15 mouse cellular contexts compared by ENCODE assay signal in the genomic region with DNA sequence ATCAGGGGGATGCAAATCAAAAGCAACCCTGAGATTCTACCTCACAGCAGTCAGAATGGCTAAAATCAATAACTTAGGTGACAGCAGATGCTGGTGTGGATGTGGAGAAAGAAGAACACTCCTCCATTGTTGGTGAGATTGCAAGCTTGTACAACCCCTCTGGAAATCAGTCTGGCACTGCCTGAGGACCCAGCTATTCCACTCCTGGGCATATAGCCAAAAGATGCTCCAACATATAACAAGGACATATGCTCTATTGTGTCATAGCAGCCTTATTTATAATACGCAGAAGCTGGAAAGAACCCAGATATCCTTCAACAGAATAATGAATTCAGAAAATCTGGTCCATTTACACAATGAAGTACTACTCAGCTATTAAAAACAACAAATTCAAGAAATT. TPM values are rescaled to one million over a fixed set of nuclear protein-coding genes. Genes with fewer than 3 reads are reported as not detected.
"Had no signal": no experiment of that assay in that cellular context is flagged by ENCODE, and none has a peak within 500 bp of the region (broad histone marks: within the 10 kb centered on the region; RNA-seq: fewer than 3 reads in every experiment).

No protein-coding gene starts in this region.

RNA-seq across cellular contexts. Expression of a gene that starts 1.7 kb away (rescaled TPM):
- total RNA-seq: megakaryocyte progenitor cell, adult 5-6 weeks had no signal
- polyA plus RNA-seq: lung, embryonic 15.5 days; lung, postnatal 0 days; macrophage; midbrain, embryonic 11.5 days; midbrain, embryonic 13.5 days; midbrain, embryonic 15.5 days; myocyte; neural tube, embryonic 11.5 days; neural tube, embryonic 13.5 days; neural tube, embryonic 15.5 days; small intestine, adult 2 months; stomach, embryonic 14.5 days; stomach, embryonic 16.5 days; thymus, postnatal 0 days had no signal

RNA-seq across cellular contexts. Expression of a gene that starts 10.5 kb away (rescaled TPM):
- total RNA-seq: megakaryocyte progenitor cell, adult 5-6 weeks had no signal
- polyA plus RNA-seq: lung, embryonic 15.5 days; lung, postnatal 0 days; macrophage; midbrain, embryonic 11.5 days; midbrain, embryonic 13.5 days; midbrain, embryonic 15.5 days; myocyte; neural tube, embryonic 11.5 days; neural tube, embryonic 13.5 days; neural tube, embryonic 15.5 days; small intestine, adult 2 months; stomach, embryonic 14.5 days; stomach, embryonic 16.5 days; thymus, postnatal 0 days had no signal

RNA-seq across cellular contexts. Expression of a gene that starts 16.5 kb away (rescaled TPM):
- total RNA-seq: megakaryocyte progenitor cell, adult 5-6 weeks had no signal
- polyA plus RNA-seq: lung, embryonic 15.5 days; lung, postnatal 0 days; macrophage; midbrain, embryonic 11.5 days; midbrain, embryonic 13.5 days; midbrain, embryonic 15.5 days; myocyte; neural tube, embryonic 11.5 days; neural tube, embryonic 13.5 days; neural tube, embryonic 15.5 days; small intestine, adult 2 months; stomach, embryonic 14.5 days; stomach, embryonic 16.5 days; thymus, postnatal 0 days had no signal

RNA-seq across cellular contexts. Expression of a gene that starts 26.4 kb away (rescaled TPM):
- total RNA-seq: megakaryocyte progenitor cell, adult 5-6 weeks had no signal
- polyA plus RNA-seq: lung, embryonic 15.5 days; lung, postnatal 0 days; macrophage; midbrain, embryonic 11.5 days; midbrain, embryonic 13.5 days; midbrain, embryonic 15.5 days; myocyte; neural tube, embryonic 11.5 days; neural tube, embryonic 13.5 days; neural tube, embryonic 15.5 days; small intestine, adult 2 months; stomach, embryonic 14.5 days; stomach, embryonic 16.5 days; thymus, postnatal 0 days had no signal

RNA-seq across cellular contexts. Expression of a gene that starts 36.6 kb away (rescaled TPM):
- total RNA-seq: megakaryocyte progenitor cell, adult 5-6 weeks had no signal
- polyA plus RNA-seq: lung, embryonic 15.5 days; lung, postnatal 0 days; macrophage; midbrain, embryonic 11.5 days; midbrain, embryonic 13.5 days; midbrain, embryonic 15.5 days; myocyte; neural tube, embryonic 11.5 days; neural tube, embryonic 13.5 days; neural tube, embryonic 15.5 days; small intestine, adult 2 months; stomach, embryonic 14.5 days; stomach, embryonic 16.5 days had no signal
